Mouse (Mus musculus) midbrain, embryonic 13.5 days (tissue): Measurements from ENCODE around the gene Tex13c2. TPM values are rescaled to one million over a fixed set of nuclear protein-coding genes. Genes with fewer than 3 reads are reported as not detected.

Experiments used
- ATAC-seq: fragments of 200-750 bp; cut with Nextera tagmentation; 2 replicates; pipeline ENCODE4 v1.8.0; 2017; ENCODE audit warnings: mild to moderate bottlenecking, moderate TSS enrichment, moderate library complexity
- H3K27ac ChIP-seq: fragments of 300-500 bp; sonication (generic); 2 replicates; pipeline ENCODE4 v1.5.1; 2015; ENCODE audit warnings: inconsistent platforms, mild to moderate bottlenecking, moderate library complexity
- H3K27me3 ChIP-seq: fragments of 300-500 bp; sonication (generic); 2 replicates; pipeline ENCODE4 v1.6.1; 2015; ENCODE audit warnings: mild to moderate bottlenecking, inconsistent platforms
- H3K36me3 ChIP-seq: fragments of 300-500 bp; sonication (generic); 2 replicates; pipeline ENCODE4 v1.6.1; 2015; ENCODE audit warnings: mild to moderate bottlenecking, inconsistent platforms
- H3K4me1 ChIP-seq: fragments of 300-500 bp; sonication (generic); replicated peaks from 2 replicates; pipeline ENCODE4 v1.6.1; 2015; ENCODE audit warnings: inconsistent platforms
- H3K4me2 ChIP-seq: fragments of 300-500 bp; sonication (generic); replicated peaks from 2 replicates; pipeline ENCODE4 v1.6.1; 2015; ENCODE audit warnings: moderate library complexity, mild to moderate bottlenecking, inconsistent platforms
- H3K4me3 ChIP-seq: fragments of 300-500 bp; sonication (generic); replicated peaks from 2 replicates; pipeline ENCODE4 v1.5.1; 2015; ENCODE audit warnings: mild to moderate bottlenecking, inconsistent platforms
- H3K9ac ChIP-seq: fragments of 300-500 bp; sonication (generic); replicated peaks from 2 replicates; pipeline ENCODE4 v1.6.1; 2015; ENCODE audit warnings: mild to moderate bottlenecking, inconsistent platforms
- H3K9me3 ChIP-seq: fragments of 300-500 bp; sonication (generic); 2 replicates; pipeline ENCODE4 v1.6.1; 2016; ENCODE audit warnings: mild to moderate bottlenecking, inconsistent platforms
- WGBS: fragments of 180-500 bp; shearing (Covaris S2); methylation state at CpG from one replicate; pipeline ENCODE4 v1.1.7; 2015; 5-methylcytosine and 5-hydroxymethylcytosine counted together
- polyA plus RNA-seq: library from polyadenylated mRNA; unstranded; fragments of >200 nt; fragmentation: Nextera tagmentation; extraction: Ambion mirVana; gene quantifications from 2 replicates; pipeline ENCODE4 v1.2.1, GENCODE M21; 2015

Tex13c2 gene
- polyA plus RNA-seq, 1 experiment from 2014 or later, result not detected

- no peak overlapping the region for H3K27ac ChIP-seq
- 0 out of 2 replicates have a peak, but pooled peaks have one; percentile 58 for ATAC-seq
- no peak overlapping the region for H3K9ac ChIP-seq
- no peaks in the 10 kb centered on the region for H3K36me3 ChIP-seq
- no peak overlapping the region for H3K4me3 ChIP-seq
- H3K4me2 ChIP-seq, result no peak overlapping the region
- 0 out of 2 replicates have a peak, but pooled peaks cover 2% of the 10 kb centered on the region for H3K4me1 ChIP-seq
- WGBS, result 31% methylated on average over 5 of the region's 5 CpGs
- no peaks in the 10 kb centered on the region for H3K9me3 ChIP-seq
- H3K27me3 ChIP-seq, result no peaks in the 10 kb centered on the region
These were observed 51.2 kb downstream of the Tex13c2 start for GRCm38 (mm10) chrX:42540756-42541053.

Other genes starting within 250 kb of the Tex13c2 start
- 3.2 and 3.5 TPM in 2 replicates for gene Sh2d1a, start 12.8 kb downstream of the Tex13c2 start, polyA plus RNA-seq